Mouse (Mus musculus) embryonic facial prominence, embryonic 11.5 days (tissue): ENCODE measurements at regions not wholly inside any gene's neighbourhood (a gene's known extent, or its start where the extent isn't known, plus 50 kb on each side); places are given as distances from the start of the nearest gene placed in this dataset.

Experiments used
- ATAC-seq: fragments of 200-750 bp; cut with Nextera tagmentation; replicated peaks from 2 replicates; pipeline ENCODE4 v1.8.0; 2017; ENCODE audit warnings: low read depth; ENCODE audit not compliant: insufficient number of reproducible peaks, low FRiP score, low TSS enrichment
- DNase-seq: peaks from one replicate; pipeline ENCODE4 v3.0.0-alpha.2; 2015; ENCODE audit warnings: low spot score
- H3K27ac ChIP-seq: fragments of 300-500 bp; sonication (generic); replicated peaks from 2 replicates; pipeline ENCODE4 v1.5.1; 2014; ENCODE audit warnings: mild to moderate bottlenecking, low read depth, low read length, control low read depth
- H3K27me3 ChIP-seq: fragments of 300-500 bp; sonication (generic); 2 replicates; pipeline ENCODE4 v1.6.1; 2014; ENCODE audit warnings: mild to moderate bottlenecking, low read length, moderate library complexity, mixed read lengths; ENCODE audit not compliant: control insufficient read depth, insufficient read depth
- H3K36me3 ChIP-seq: fragments of 300-500 bp; sonication (generic); replicated peaks from 2 replicates; pipeline ENCODE4 v1.6.1; 2014; ENCODE audit warnings: low read depth, mild to moderate bottlenecking, low read length, moderate library complexity, mixed read lengths; ENCODE audit not compliant: control insufficient read depth, insufficient read depth
- H3K4me1 ChIP-seq: fragments of 300-500 bp; sonication (generic); 2 replicates; pipeline ENCODE4 v1.6.1; 2014; ENCODE audit warnings: low read length, mixed read lengths; ENCODE audit not compliant: control insufficient read depth, insufficient read depth
- H3K4me2 ChIP-seq: fragments of 300-500 bp; sonication (generic); 2 replicates; pipeline ENCODE4 v1.6.1; 2014; ENCODE audit warnings: low read depth, mild to moderate bottlenecking, control low read depth, low read length, moderate library complexity
- H3K4me3 ChIP-seq: fragments of 300-500 bp; sonication (generic); 2 replicates; pipeline ENCODE4 v1.5.1; 2014; ENCODE audit warnings: low read depth, low read length, control low read depth
- H3K9ac ChIP-seq: fragments of 300-500 bp; sonication (generic); replicated peaks from 2 replicates; pipeline ENCODE4 v1.6.1; 2014; ENCODE audit warnings: mild to moderate bottlenecking, control low read depth, low read length
- H3K9me3 ChIP-seq: fragments of 300-500 bp; sonication (generic); replicated peaks from 2 replicates; pipeline ENCODE4 v1.6.1; 2016; ENCODE audit warnings: mild to moderate bottlenecking, low read length, inconsistent platforms, mixed read lengths; ENCODE audit not compliant: control insufficient read depth
- WGBS: fragments of 180-500 bp; shearing (Covaris S2); extraction: QIAGEN DNeasy Blood & Tissue Kit; methylation state at CpG from one replicate; pipeline ENCODE4 v1.1.7; 2014; 5-methylcytosine and 5-hydroxymethylcytosine counted together

GRCm38 (mm10) chr17:4220661-4221360, 524.8 kb upstream of the Nox3 start:
- Histone ChIP-seq H3K9ac (no peak overlapping the region), H3K27me3 (no peaks in the 10 kb centered on the region), H3K4me1 (no peaks in the 10 kb centered on the region), H3K4me3 (no peak overlapping the region), H3K27ac (no peak overlapping the region), H3K36me3 (no peaks in the 10 kb centered on the region), H3K4me2 (no peak overlapping the region), H3K9me3 (no peaks in the 10 kb centered on the region)
- 62% methylated on average over 12 of the region's 12 CpGs for WGBS
- no peak for DNase-seq
- no peak for ATAC-seq

GRCm38 (mm10) chr17:4227889-4228288, 531.8 kb upstream of the Nox3 start:
- Histone ChIP-seq H3K4me1 (no peaks in the 10 kb centered on the region), H3K9ac (no peak overlapping the region), H3K27me3 (no peaks in the 10 kb centered on the region), H3K27ac (no peak overlapping the region), H3K36me3 (no peaks in the 10 kb centered on the region), H3K4me3 (no peak overlapping the region), H3K9me3 (no peaks in the 10 kb centered on the region), H3K4me2 (no peak overlapping the region)
- 77% methylated on average over 10 of the region's 10 CpGs for WGBS
- ATAC-seq (no peak), DNase-seq (no peak)

GRCm38 (mm10) chr17:4229969-4230368, 533.9 kb upstream of the Nox3 start:
- no peak overlapping the region for H3K4me3 ChIP-seq
- no peaks in the 10 kb centered on the region for H3K36me3 ChIP-seq
- no peaks in the 10 kb centered on the region for H3K27me3 ChIP-seq
- no peak overlapping the region for H3K9ac ChIP-seq
- DNase-seq (no peak), ATAC-seq (no peak)
- 71% methylated on average over 2 of the region's 2 CpGs for WGBS
- H3K4me2 ChIP-seq, result no peak overlapping the region
- no peak overlapping the region for H3K27ac ChIP-seq
- H3K4me1 ChIP-seq, result no peaks in the 10 kb centered on the region
- no peaks in the 10 kb centered on the region for H3K9me3 ChIP-seq

DNA sequence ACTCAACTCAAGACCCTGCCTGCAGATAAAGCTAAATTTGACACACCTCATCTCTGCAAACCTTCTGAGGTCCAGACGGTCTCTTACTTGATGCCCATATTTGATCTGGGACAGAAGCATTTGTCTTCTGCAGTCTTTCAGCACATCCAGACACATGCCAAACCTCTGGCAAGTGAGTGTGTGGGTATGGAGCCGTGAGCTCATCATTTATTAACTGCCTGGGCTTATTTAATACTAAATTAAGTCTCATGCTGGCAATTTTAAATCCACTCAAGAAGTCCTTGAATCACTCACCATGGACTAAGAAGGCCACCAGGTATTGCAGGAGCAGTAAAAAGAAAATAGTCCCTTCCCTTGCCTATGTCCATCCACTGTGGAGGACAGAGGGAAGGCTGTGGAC, 554.4 kb upstream of the Nox3 start:
- no peaks in the 10 kb centered on the region for H3K9me3 ChIP-seq
- WGBS, result 82% methylated on average over 2 of the region's 2 CpGs
- no peak overlapping the region for H3K4me3 ChIP-seq
- no peaks in the 10 kb centered on the region for H3K27me3 ChIP-seq
- no peak overlapping the region for H3K4me2 ChIP-seq
- DNase-seq (no peak), ATAC-seq (no peak)
- no peak overlapping the region for H3K9ac ChIP-seq
- H3K27ac ChIP-seq, result no peak overlapping the region
- H3K4me1 ChIP-seq, result no peaks in the 10 kb centered on the region
- H3K36me3 ChIP-seq, result no peaks in the 10 kb centered on the region

DNA sequence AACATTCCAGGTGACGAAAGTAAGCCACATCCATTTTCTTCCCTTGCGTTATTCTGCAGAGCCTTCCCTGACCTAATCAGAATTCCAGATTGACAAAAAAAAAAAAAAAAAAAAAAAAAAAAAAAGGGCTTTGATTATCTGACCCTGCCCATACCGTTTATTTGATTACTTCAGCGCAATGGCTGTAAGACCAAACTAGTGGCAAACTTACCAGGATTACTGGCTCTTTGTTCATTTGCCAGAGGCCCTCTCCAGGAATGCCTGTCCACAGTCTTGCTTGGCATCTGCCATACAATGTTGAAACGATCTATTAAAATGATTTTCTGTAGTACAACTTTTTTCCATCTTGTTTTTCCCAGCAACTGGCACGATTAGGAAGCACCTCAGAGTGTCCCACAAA, 569.4 kb upstream of the Nox3 start:
- Histone ChIP-seq H3K4me1 (no peaks in the 10 kb centered on the region), H3K4me2 (no peak overlapping the region), H3K27me3 (no peaks in the 10 kb centered on the region), H3K36me3 (no peaks in the 10 kb centered on the region), H3K9ac (no peak overlapping the region), H3K27ac (no peak overlapping the region), H3K9me3 (no peaks in the 10 kb centered on the region), H3K4me3 (no peak overlapping the region)
- 52% methylated on average over 6 of the region's 6 CpGs for WGBS
- ATAC-seq (no peak), DNase-seq (peak; percentile 4)

GRCm38 (mm10) chr17:4265946-4266345, 569.9 kb upstream of the Nox3 start:
- Histone ChIP-seq H3K27me3 (no peaks in the 10 kb centered on the region), H3K4me2 (no peak overlapping the region), H3K4me3 (no peak overlapping the region), H3K27ac (no peak overlapping the region), H3K9ac (no peak overlapping the region), H3K36me3 (no peaks in the 10 kb centered on the region), H3K4me1 (no peaks in the 10 kb centered on the region), H3K9me3 (no peaks in the 10 kb centered on the region)
- WGBS, result 13% methylated on average over 6 of the region's 6 CpGs
- ATAC-seq, result no peak
- DNase-seq, result peak; percentile 62

GRCm38 (mm10) chr17:4266487-4266886, 570.4 kb upstream of the Nox3 start:
- ATAC-seq (no peak), DNase-seq (peak; percentile 31)
- no peak overlapping the region for H3K4me2 ChIP-seq
- H3K27me3 ChIP-seq, result no peaks in the 10 kb centered on the region
- no peak overlapping the region for H3K27ac ChIP-seq
- 23% methylated on average over 5 of the region's 5 CpGs for WGBS
- no peak overlapping the region for H3K9ac ChIP-seq
- no peak overlapping the region for H3K4me3 ChIP-seq
- no peaks in the 10 kb centered on the region for H3K36me3 ChIP-seq
- H3K4me1 ChIP-seq, result no peaks in the 10 kb centered on the region
- no peaks in the 10 kb centered on the region for H3K9me3 ChIP-seq

GRCm38 (mm10) chr17:4268380-4268779, 572.3 kb upstream of the Nox3 start:
- 81% methylated on average over 5 of the region's 5 CpGs for WGBS
- no peaks in the 10 kb centered on the region for H3K27me3 ChIP-seq

More at GRCm38 (mm10) chr17:4268380-4268779, 572.3 kb upstream of the Nox3 start:
- Histone ChIP-seq H3K4me1 (no peaks in the 10 kb centered on the region), H3K4me3 (no peak overlapping the region), H3K9me3 (no peaks in the 10 kb centered on the region), H3K4me2 (no peak overlapping the region), H3K27ac (no peak overlapping the region), H3K9ac (no peak overlapping the region), H3K36me3 (no peaks in the 10 kb centered on the region)
- DNase-seq (no peak), ATAC-seq (no peak)
